Mouse (Mus musculus) hindlimb bud, embryonic 11.5 days (tissue): ENCODE data around the gene Ticrr.

ENCODE experiments used
- DNase-seq: peaks from one replicate; pipeline ENCODE4 v3.0.0-alpha.2; 2012; ENCODE audit warnings: low read depth, low spot score; ENCODE audit errors: extremely low spot score

Gene Ticrr

GRCm38 (mm10) chr7:79680231-79680630 is 20.2 kb downstream of the Ticrr start:
- DNase-seq = no peak

- DNase-seq = no peak
Observed at GRCm38 (mm10) chr7:79696495-79696894, 36.5 kb downstream of the Ticrr start.

DNA sequence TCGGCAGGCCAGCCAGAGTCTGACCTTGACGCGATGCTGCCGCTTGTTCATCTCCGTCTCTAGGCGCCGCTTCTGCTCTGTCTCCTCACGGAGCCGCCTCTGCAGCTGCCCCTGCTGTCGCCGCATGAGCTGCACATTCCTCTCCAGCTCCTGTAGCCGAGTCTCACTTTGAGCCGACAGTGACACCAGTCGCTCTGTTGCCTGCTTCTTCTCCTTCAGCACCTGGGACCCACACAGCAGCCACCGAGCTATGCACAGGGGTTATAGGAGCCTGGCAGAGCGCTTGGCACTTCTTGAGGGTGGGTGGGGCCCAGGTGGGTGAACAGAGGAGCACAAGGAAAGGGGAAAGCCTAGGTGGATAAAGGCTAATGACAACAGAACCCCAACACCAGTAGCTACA is 42.8 kb downstream of the Ticrr start:
- no peak for DNase-seq

DNA sequence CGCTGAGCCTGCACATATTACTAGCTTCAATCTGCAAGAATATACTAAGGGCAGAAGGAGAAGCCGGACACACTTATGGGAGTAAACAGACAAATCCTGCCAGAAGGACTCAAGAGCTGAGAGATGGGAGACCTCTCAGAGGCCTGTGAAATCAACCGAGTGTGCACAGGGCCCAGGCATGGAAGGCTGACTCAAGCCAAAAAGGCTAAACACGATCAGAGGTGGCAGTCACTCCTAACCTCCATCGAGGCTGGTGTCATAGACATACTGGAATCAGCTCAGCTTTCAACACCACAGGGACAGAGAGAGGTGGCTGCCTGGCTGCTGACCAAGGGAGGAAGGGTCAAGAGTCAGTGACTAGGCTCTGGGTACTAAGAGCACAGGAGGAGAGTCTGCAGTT is 45.2 kb downstream of the Ticrr start:
- DNase-seq = no peak

DNA sequence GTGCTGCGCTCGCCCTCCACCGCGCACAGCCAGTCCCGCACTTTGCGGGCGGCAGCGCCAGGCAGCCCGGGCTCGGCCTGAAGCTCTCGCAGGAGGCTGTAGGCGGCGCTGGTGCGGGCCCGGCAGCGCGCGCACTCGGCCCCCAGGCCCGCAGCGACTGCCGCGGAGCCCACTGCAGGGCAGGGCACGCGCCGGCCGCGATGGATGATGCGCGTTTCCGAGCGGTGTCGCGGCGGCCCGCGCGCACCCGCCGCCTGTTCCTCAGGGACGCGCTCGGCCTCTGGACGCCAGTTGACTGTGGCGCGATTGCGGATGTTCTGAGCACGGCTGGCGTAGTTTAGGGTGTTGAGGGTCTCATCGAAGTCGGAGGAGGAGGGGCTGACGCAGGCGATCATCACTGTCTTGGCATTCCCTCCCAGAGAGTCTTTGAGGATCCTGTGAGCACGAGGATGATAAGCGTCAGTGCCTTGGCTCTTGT is 50.2 kb downstream of the Ticrr start:
- DNase-seq = no peak

- DNase-seq = no peak
Observed at GRCm38 (mm10) chr7:79710831-79711230, 50.8 kb downstream of the Ticrr start.

DNA sequence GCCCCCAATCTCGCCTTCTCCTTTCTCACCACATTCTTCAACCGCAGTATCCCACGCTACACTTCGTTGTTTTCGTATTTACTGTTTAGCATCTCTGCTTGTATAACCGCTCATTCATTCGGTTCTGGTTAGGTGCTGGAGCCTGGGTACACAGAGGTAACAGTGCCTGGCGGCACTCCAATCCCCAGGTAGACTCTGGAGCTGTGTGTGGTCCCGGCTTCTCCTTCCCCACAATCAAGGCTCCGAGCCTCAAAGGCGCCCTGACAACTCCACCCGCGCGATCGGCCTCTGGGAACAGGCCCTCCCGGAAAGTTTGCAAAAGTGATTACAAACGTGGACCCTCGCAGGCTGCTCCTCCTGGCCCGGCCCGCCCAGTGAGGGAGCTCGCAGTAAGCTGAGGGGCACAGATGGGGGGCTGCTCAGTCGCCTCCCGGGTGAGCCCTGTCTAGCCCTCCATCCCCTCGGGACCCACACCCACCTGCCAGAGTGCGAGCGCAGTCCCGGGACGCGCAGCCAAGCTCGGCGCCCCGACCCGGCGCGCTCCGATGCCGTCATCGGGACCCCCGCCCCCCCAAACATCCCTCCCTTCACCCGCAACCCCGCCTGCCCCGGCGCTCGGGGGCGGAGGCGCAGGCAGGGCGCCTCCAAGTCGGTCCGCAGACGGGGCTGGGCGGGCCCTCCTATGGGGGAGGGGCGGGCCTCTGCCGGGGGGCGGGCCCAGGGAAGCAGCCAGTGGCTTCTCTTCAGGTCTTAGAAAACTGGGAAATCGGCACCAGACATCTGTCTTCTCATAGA is 55.4 kb downstream of the Ticrr start, which contains the start of gene Kif7:
Gene Kif7, minus strand, starts transcription at position 534 of the 795 bp plus-strand sequence.
- no peak for DNase-seq

GRCm38 (mm10) chr7:79721386-79721977 is 61.5 kb downstream of the Ticrr start:
- no peak for DNase-seq

- DNase-seq = no peak
Observed at GRCm38 (mm10) chr7:79727091-79727490, 67.1 kb downstream of the Ticrr start.

DNA sequence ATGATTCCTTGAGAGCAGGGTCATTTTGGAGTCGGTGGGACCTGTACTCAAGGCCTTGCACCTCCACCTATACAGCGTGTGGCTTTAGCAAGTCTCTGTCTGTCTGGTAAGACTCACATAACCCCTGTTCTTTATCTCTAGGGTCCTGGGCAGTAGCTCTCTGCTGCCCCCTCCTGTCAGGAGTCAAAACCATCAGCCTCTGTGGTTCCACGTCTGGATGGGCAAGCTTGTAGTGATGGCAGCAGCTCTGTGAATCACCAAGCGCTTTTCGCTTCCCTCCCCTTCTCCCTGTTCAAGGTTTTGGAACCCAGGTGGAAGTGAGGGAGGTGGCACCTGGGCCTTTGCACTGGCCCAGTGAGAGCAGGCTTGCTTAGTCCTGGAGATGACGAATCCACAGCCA is 68.2 kb downstream of the Ticrr start:
- no peak for DNase-seq

DNA sequence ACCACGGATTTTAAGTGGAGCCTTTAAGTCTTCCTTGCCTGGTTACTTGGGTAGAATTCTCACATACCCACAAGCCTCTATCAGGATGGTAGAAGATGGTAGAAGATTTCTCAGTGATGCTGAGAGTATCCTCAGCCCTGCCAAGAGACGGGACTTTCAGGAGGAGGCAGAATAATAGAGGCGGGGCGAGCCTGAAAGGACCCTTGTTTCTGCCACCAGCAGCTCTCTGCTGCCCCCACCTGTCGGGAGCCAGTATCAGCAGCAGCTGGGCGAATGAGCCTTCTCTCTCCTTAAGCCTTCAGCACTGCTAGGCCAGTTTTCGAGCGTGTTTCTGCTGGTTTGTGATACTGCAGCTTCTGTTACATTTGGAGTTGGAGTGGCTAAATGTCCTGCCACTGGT is 69.2 kb downstream of the Ticrr start:
- no peak for DNase-seq

- DNase-seq = no peak
Observed at GRCm38 (mm10) chr7:79729743-79730370, 69.9 kb downstream of the Ticrr start.

DNA sequence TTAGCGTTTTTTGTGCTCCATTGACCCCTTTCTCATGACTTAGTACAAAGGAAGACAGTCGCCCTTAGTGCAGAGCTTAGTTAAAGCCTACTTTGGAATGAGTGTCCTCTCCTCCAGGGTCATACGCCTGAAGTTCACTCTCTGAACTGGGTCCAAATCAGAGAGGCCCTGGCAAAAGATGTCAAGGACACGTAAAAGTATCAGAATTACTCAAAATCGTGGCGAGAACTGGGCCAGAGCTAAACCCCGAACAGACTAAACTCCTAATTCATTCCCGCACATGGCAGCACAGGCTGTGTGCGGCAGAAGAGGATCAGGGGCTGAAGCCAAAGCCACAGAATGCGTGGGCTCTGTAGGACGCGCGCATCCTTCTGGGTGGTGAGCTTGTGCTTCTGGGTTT is 71.4 kb downstream of the Ticrr start:
- no peak for DNase-seq

DNA sequence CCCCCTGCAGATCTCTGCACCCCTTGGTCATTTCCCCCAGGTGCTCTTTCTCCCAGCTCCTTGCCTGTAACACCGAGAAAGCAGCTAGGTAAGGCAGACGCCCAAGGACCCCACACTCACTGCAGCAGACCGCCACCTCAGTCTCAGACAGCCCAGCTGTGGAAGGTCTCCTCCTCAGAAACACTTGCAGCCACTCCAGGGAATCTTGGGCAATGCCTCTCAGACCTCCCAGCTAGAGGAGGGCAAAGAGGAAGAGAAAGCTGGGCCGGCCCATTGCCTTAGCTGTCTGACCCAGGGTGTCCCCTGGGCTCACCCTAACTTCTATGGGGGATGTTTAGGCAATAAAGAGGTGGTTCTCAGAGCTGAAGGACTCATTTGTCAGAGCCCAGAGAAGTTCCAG is 72.6 kb downstream of the Ticrr start, which contains the start of gene Plin1:
Gene Plin1, minus strand, starts transcription at position 282 of the 400 bp plus-strand sequence.
- no peak for DNase-seq

GRCm38 (mm10) chr7:79734563-79734962 is 74.6 kb downstream of the Ticrr start:
- no peak for DNase-seq

DNA sequence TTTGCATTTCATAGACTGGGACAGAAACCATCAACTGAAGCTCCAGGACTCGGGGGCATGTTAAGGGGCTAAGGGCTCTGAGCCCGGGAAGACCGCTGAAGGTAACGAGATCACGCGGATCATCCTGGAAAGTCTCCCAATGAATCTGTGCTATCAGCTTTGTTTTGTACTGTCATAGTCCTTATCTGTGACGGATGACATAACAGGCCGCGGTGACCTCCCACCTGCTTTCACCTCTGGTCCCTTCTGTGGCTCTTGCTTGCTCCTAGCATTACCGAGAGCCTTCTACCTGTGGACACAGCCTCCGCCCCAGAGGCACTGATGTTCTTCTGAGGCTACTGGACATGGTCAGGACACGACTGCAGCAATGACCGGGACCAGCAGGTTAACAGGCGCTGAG is 76.5 kb downstream of the Ticrr start:
- no peak for DNase-seq

DNA sequence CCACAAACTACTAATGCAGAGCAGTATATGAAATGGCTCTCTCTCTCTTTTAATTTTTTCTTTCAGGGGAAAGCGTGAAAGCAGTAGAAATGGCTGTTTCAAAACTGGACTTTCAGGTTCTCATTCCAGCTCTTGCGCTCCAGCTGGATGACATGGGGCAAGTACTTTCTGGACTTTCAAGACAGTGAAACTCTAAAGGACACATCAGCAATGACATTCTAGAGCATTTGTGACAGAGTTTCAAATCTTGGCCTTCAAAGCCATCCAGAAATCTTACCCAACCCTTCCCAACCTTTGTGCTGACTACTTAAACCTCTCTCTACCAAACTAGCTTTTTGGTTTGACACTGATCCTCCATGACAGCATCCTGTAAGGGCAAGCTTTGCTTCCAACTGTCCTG is 78.9 kb downstream of the Ticrr start:
- DNase-seq = no peak

DNA sequence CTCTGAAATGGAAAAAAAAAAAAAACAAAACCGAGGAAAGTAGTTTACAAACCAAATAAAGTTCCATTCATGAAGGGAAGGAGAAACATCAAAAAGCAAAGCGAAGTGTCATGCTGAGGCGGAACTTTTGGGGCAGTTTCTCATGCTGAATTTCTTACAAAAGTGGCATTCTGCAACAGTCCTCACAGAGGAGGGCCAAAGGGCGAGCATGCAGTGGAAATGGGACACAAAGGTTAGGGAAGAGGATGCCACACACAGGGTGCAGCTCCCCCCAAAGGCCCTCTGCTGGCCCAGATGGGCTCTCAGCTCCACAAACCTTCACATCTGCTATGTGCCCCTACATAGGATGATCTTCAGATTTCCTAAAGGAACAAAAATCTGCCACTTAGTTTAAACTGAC is 80.3 kb downstream of the Ticrr start:
- DNase-seq = no peak

DNA sequence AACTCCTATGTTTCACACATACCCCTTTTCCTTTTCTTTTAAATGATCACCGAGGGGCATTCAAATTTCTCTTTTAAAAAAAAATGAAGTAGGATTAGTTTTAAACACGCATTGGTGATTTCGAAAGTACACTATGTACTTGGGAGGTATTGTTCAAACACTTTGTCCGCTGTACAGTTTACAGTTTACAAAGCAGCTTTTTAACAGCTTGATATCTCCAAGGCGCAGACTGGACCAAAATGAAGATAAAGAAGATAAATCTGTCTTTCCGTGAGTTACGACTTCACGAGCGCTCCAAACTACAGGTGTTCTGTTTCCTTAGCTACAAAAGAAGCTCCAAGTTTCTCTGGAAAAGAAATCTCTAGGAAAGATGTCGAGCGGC is 82.3 kb downstream of the Ticrr start:
- no peak for DNase-seq

DNA sequence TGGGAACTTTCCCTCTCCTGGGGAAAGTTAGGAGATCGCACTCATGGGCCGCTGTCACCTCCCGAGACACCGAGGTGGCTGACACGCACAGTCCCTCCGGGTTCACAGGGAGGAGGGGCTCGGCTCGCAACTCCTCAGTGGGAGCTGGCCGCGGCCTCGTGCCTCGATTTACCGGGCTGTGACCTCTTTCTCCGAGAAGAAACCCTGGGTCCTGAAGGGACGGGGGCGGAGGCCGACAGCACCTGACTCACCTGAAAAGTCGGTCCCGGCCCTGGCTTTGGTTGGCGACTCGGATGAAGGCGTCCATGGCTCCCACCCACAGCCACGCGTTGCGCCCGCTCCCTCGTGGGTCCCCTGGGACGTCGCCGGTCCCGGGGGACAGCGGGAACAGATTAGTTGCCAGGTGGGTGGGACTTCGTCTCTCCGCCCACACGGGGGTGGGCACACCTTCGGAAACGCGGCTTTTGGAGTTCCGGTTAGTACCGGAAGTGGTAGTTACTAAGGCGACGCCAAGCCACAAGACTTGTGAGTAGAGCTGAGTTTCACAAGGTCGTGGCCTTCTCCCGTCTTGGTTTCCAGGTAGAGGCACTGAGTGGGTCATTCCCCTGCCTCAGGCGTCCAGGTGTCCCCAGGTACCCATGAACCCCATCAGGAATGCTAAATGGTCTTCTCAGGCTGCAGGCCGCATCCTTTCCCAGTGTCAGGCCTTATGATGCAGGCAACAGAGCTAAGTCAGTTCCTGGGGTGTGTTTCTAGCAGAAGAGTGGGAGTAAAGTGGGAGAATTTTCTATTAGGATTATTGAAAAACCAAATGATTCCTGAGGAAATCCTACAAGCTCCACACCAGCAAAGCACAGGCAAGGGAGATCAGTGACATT is 82.9 kb downstream of the Ticrr start, which contains the start of the genes Pex11a and Wdr93:
Gene Pex11a, minus strand, starts transcription at position 473 of the 878 bp plus-strand sequence.
Gene Wdr93, plus strand, starts transcription at position 505 of the 878 bp plus-strand sequence.
- DNase-seq = peak; percentile 57

DNA sequence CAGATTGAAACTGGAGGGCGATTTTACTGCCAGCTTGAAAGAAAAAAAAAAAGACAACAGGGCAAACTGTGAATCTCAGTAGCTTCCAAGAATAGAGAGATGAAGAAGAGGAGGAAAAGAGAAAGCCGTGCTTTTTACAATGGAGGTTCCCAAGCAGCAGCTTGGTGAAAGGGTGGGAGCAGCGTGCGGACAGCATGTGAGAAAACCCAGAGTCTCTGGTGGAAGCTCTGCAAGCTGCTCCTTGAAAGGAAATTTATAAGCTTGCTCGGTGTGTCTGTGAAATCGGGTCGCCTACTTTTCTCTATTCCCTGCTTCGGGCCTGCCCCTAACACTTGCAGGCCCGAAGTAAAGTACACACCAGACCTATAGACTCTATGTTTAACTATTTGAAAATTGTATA is 84.1 kb downstream of the Ticrr start:
- no peak for DNase-seq
